Mouse (Mus musculus) spleen, adult 2 months (tissue): ENCODE data around the gene Sarm1. TPM values are rescaled to one million over a fixed set of nuclear protein-coding genes. Genes with fewer than 3 reads are reported as not detected.

Experiments used
- DNase-seq, 2 experiments: peaks; one replicate each; pipeline versions ENCODE4 v3.0.0 to v3.0.0-alpha.2; 2012 to 2021; ENCODE audit warnings: low spot score in 2 of 2, low read depth in 1 of 2
- H3K27ac ChIP-seq: fragments of 200-500 bp; 2 replicates; pipeline ENCODE4 v1.5.1; 2012; ENCODE audit warnings: low read length, inconsistent platforms; ENCODE audit not compliant: insufficient read depth
- H3K27me3 ChIP-seq: fragments of 200-500 bp; 2 replicates; pipeline ENCODE4 v1.6.1; 2012; ENCODE audit warnings: mild to moderate bottlenecking, moderate library complexity, low read length, inconsistent platforms; ENCODE audit not compliant: control insufficient read depth, insufficient read depth
- H3K36me3 ChIP-seq: fragments of 200-500 bp; 2 replicates; pipeline ENCODE4 v1.6.1; 2012; ENCODE audit warnings: mild to moderate bottlenecking, low read length, inconsistent platforms; ENCODE audit not compliant: control insufficient read depth, insufficient read depth
- H3K4me1 ChIP-seq: fragments of 200-500 bp; 2 replicates; pipeline ENCODE4 v1.6.1; 2011; ENCODE audit warnings: inconsistent platforms; ENCODE audit not compliant: control insufficient read depth, insufficient read depth, insufficient read length
- H3K4me3 ChIP-seq: fragments of 200-500 bp; 2 replicates; pipeline ENCODE4 v1.5.1; 2011; ENCODE audit warnings: mild to moderate bottlenecking, inconsistent platforms; ENCODE audit not compliant: insufficient read depth, insufficient read length; ENCODE audit errors: extremely low read depth
- CTCF ChIP-seq: fragments of 200-500 bp; IDR thresholded peaks from 2 replicates; pipeline ENCODE4 v1.5.1; 2011; ENCODE audit warnings: mild to moderate bottlenecking, inconsistent platforms; ENCODE audit not compliant: insufficient read depth, insufficient read length, insufficient replicate concordance; ENCODE audit errors: extremely low read depth
- POLR2A ChIP-seq: fragments of 200-500 bp; IDR thresholded peaks from 2 replicates; pipeline ENCODE4 v1.6.1; 2011; ENCODE audit warnings: low read depth, low read length, inconsistent platforms
- WGBS: fragments of 180-500 bp; shearing (Covaris S2); methylation state at CpG from one replicate; pipeline ENCODE4 v1.1.7; 2018; 5-methylcytosine and 5-hydroxymethylcytosine counted together
- polyA plus RNA-seq: library from polyadenylated mRNA; depleted of rRNA; stranded (reverse); fragments of >200 nt; gene quantifications from 2 replicates; pipeline ENCODE4 v1.2.3, GENCODE M21; 2012

The Sarm1 gene
- polyA plus RNA-seq, 1 experiment = 0.51 TPM

- Histone ChIP-seq H3K27ac (no peak overlapping the region), H3K27me3 (no peaks in the 10 kb centered on the region), H3K4me1 (no peaks in the 10 kb centered on the region), H3K4me3 (no peak overlapping the region), H3K36me3 (no peaks in the 10 kb centered on the region)
- no peak for DNase-seq
- 23% methylated on average over 3 of the region's 3 CpGs for WGBS
- TF ChIP-seq CTCF (no peak), POLR2A (no peak)
Observed at GRCm38 (mm10) chr11:78475289-78475688, 22.3 kb downstream of the Sarm1 start.

GRCm38 (mm10) chr11:78471326-78472103 is 26.0 kb downstream of the Sarm1 start:
- WGBS = 91% methylated on average over 10 of the region's 10 CpGs

DNA sequence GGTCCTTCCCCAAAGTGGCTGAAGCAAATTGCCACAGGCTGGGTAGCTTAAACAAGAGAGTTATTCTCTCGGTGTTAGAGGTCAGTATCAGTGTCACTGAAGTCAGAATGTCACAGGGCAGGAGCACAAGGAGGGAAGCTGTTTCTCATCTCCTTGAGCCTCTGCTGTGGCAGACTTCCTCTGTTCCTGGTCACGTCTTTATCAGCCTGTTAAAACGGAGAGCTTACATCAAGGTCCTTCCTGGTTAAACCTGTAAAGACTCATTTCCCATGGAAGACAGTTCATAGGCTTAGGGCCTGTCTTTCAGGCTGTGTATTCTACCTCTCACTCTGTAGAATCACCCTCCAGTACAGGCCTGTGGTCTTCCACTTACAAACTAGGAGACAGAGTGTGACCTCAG is 29.6 kb downstream of the Sarm1 start:
- no peaks in the 10 kb centered on the region for H3K36me3 ChIP-seq
- H3K4me3 ChIP-seq = no peak overlapping the region
- peaks cover 3% of the 10 kb centered on the region; the same call in 1 of the 2 replicates for H3K4me1 ChIP-seq
- WGBS = 58% methylated on average over 3 of the region's 3 CpGs
- no peaks in the 10 kb centered on the region for H3K27me3 ChIP-seq
- H3K27ac ChIP-seq = no peak overlapping the region
- TF ChIP-seq POLR2A (no peak), CTCF (no peak)
- no peak for DNase-seq

More at GRCm38 (mm10) chr11:78471326-78472103, 26.0 kb downstream of the Sarm1 start:
- H3K36me3 ChIP-seq = no peaks in the 10 kb centered on the region
- DNase-seq = no peak
- no peaks in the 10 kb centered on the region for H3K4me1 ChIP-seq
- no peaks in the 10 kb centered on the region for H3K27me3 ChIP-seq
- H3K27ac ChIP-seq = no peak overlapping the region
- H3K4me3 ChIP-seq = no peak overlapping the region
- no peak for TF ChIP-seq POLR2A
- TF ChIP-seq CTCF = no peak

GRCm38 (mm10) chr11:78467515-78467914 is 30.0 kb downstream of the Sarm1 start:
- no peak for DNase-seq
- 81% methylated on average over 7 of the region's 7 CpGs for WGBS
- TF ChIP-seq POLR2A = no peak
- TF ChIP-seq CTCF = no peak
- H3K4me1 ChIP-seq = peaks cover 3% of the 10 kb centered on the region; the same call in 1 of the 2 replicates
- H3K27ac ChIP-seq = no peak overlapping the region
- no peak overlapping the region for H3K4me3 ChIP-seq
- no peaks in the 10 kb centered on the region for H3K27me3 ChIP-seq
- no peaks in the 10 kb centered on the region for H3K36me3 ChIP-seq

- WGBS = 66% methylated on average over 23 of the region's 23 CpGs
- Histone ChIP-seq H3K36me3 (no peaks in the 10 kb centered on the region), H3K4me3 (peak overlapping the region; percentile 76; the same call in 1 of the 2 replicates), H3K27ac (no peak overlapping the region), H3K27me3 (no peaks in the 10 kb centered on the region), H3K4me1 (peaks cover 3% of the 10 kb centered on the region; the same call in 1 of the 2 replicates)
- TF ChIP-seq POLR2A = no peak
- no peak for TF ChIP-seq CTCF
- no peak for DNase-seq
Observed at GRCm38 (mm10) chr11:78466242-78466912, 31.2 kb downstream of the Sarm1 start.

GRCm38 (mm10) chr11:78465568-78466180 is 31.9 kb downstream of the Sarm1 start, which contains the start of gene Slc46a1:
Gene Slc46a1 (plus strand): TSS chr11:78465697.
- Histone ChIP-seq H3K36me3 (no peaks in the 10 kb centered on the region), H3K27ac (peak within 1 kb of the TSS; percentile 46; the same call in 1 of the 2 replicates), H3K4me1 (peaks cover 3% of the 10 kb centered on the region; the same call in 1 of the 2 replicates), H3K27me3 (no peaks in the 10 kb centered on the region), H3K4me3 (peak within 1 kb of the TSS; percentile 76)
- DNase-seq = peak; percentile 35 to 62
- TF ChIP-seq POLR2A = no peak
- TF ChIP-seq CTCF = no peak
- under 1% methylated on average over 41 of the region's 41 CpGs for WGBS

DNA sequence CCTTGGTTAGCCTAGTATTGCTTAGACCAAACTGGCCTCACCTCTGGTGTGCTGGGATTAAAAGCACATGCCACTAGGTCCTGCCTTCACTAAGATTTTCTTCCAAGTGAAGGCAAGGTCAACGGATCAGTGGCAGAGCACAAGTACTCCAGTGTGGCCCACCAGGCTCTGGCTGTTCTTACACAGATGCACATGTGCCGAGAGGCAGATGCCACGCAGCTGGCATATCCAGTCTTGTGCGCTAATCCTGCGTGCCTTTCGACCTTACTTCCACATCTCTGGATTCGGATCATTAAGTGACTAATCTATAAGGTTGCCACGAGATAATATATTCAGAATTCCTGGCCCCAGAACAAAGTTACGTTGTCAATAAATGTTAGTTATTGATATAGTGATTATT is 32.4 kb downstream of the Sarm1 start:
- no peak for TF ChIP-seq CTCF
- no peak for TF ChIP-seq POLR2A
- Histone ChIP-seq H3K27ac (no peak overlapping the region), H3K4me1 (peaks cover 3% of the 10 kb centered on the region; the same call in 1 of the 2 replicates), H3K4me3 (no peak overlapping the region), H3K36me3 (no peaks in the 10 kb centered on the region), H3K27me3 (no peaks in the 10 kb centered on the region)
- 60% methylated on average over 9 of the region's 9 CpGs for WGBS
- DNase-seq = no peak
